Mouse (Mus musculus): ENCODE measurements around the gene Gid8.
A peak's percentile ranks its signal among the peaks of the same experiment; 100 is the strongest.

Gene Gid8

DNA sequence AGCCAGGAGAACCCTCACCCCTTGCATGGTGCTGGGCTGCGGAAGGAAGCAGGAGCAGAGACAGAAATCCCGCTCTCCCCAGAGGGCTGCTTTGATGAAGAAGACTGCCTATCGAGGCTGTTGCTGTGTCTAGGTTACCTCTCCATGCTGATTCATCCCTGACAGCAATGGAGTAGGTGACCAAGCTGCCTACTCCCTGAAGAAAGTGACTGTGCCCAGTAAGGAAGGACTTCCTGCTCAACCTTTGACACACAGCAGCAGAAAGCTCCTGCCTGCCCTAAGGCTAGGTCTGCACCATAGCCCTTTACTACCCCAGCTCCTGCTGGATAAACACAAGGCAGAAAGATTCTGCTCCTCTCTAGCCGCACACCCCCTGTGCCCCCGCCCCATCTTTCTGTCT lies 39.0 kb downstream of the Gid8 start:
- no peak for DNase-seq (ENCODE audit: low spot score)

DNA sequence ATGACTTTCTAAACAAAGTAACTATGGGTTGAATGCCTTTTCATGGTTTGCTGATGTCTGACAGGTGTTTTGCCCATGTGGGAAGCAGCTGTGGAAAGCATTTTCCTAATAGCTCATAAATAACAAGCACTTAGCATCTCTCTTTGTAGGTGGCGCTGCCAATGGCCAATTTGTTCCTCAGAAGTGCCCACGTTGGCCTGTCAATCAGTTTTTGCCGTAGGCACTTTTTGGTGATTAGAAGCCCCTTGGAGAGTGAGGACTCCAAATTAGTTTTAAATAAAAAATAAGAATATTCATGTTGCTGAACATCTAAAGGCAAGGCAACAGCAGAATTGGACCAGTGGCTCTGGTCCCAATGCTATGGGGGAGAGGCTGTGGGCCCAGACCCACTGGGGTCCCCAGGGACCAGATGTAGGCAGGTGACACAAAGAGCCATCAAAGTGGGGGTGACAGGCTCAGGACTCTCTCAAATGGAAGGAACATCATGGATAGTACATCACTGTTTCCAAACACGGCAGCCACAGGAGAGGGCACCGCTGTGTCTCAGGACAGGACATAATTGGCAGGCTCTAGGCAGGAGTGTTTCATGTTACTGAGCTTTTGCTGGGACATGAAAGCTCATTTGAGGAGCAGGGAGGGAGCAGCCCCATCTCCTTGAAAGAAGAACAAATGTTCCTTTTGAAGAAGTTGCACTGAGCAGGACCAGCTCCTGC lies 45.2 kb downstream of the Gid8 start:
- no peak for DNase-seq (ENCODE audit: low spot score)

DNA sequence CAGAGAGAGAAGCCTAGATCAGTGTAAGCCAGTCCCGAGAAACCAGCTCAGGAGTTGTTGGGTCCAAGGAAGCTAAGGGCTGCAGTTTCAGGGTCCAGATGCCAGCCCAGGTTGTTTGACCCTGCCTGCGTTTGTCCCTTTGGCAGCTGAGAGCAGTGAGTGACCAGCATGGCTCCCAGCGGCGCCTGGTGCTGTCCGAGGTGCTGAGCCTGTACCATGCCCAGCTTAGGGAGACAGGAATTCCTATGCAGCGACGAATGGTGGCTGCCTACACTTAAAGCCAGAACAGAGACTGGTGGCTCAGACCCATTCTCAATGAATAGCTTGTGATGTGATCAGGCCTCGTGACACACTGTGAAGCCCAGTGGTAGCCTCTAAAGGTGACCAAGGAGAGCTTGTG lies 46.0 kb downstream of the Gid8 start:
- DNase-seq (ENCODE audit: low spot score), result peak; percentile 90

DNA sequence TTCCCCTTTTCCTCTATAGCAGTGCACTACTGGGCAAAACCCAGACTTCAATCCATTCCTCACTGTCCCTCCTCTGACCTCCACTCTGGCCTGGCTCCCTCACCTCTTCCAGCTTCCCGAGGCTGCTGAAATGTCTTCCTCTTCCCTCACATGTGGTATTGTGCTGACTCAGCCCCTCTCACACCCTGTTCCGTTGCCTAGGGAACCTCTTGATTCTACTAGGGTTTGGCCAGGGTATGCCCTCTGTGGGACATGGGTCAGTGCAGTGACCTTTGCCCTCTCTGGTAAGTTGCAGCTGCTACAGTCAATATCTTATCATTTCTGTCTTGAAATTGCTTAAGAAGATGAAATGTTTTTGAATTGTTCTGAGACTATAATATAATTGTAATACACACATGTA lies 46.9 kb downstream of the Gid8 start:
- DNase-seq (ENCODE audit: low spot score), result peak; percentile 72

DNA sequence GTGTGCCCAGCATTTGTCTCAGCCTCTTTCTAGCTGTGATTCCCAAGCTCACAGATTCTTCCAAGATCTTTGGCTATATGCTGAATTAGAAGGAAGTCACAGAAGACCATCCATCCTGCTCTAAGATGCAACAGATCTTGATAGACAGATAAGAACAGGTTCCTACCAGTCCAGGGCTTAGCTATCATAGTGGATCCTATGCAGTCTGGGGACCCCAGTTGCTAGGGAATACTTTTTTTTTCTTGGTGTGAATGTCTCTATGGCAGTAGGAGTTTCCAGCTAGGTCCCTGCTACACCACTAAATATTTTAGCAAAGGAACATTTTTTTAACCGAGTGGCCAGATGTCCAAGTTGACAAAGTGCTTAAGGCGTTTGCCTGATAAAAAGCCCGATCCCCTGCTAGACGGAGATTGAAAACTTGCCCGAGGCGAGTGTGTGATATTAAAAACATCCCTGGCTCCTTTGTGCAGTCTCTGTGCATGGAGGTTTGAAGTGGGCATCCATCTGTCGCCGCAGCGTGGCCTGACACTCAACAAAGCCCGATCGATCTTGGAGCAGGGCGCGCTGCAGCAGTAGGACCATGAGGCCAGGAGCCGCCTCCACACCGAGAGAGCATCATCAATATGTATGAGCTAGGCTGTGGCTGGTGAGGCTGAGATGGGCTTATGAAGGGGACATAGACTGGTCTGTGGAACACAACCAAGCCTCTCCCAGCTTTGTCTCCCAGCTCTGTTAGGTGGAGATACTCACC lies 48.8 kb downstream of the Gid8 start:
- DNase-seq (ENCODE audit: low spot score), result peak; percentile 58

DNA sequence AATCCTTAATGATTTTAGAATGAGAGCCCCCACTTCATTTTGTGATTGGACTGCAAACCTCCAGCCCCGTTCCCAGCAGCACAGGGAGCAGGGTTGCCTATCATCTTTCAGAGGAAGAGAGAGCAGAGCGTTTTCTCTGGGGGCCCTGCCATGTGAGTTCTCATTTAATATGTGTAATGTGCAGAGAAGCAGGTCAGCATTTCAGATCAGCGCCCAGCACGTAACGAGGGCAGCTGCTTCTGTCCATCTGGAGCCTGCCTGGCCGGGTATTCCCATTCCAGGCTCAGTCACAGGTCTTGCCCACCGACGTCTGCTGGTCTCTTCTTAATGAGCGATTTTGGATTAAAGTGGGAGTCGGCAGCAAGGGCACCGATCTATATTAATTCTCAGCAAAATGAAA lies 55.1 kb downstream of the Gid8 start:
- DNase-seq (ENCODE audit: low spot score), result no peak

DNA sequence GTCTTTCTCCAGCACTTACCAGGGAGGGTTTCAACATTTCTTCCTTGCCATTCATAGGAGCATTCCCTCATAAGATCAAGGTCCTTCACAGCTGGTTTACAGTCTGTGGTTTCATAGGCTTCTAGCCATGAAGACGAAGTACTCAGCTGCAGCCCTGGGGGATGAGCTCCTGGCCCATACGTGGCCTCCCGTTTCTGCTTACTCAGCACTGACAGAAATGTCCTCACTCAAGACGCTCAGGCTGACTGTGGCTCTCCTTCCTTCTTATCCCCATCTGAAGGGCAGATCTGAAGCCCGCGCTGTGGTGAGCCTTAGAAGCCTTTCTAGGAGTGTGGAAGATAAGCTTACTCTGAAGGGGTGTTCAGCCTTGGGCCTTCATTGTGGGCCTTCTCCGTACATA lies 55.8 kb downstream of the Gid8 start:
- DNase-seq (ENCODE audit: low spot score), result no peak
